Mouse (Mus musculus) lung, adult 10 weeks (tissue): ENCODE data around the gene Tgm3. TPM values are rescaled to one million over a fixed set of nuclear protein-coding genes. Genes with fewer than 3 reads are reported as not detected.

Experiments
- polyA plus RNA-seq: library from polyadenylated mRNA; stranded (reverse); fragments of 350-450 nt; fragmentation: Illumina TruSeq; extraction: RNeasy Lipid Tissue Mini Kit (QIAGEN cat#74804); gene quantifications from one replicate; pipeline ENCODE4 v1.2.3, GENCODE M21; 2014; ENCODE audit warnings: low read depth, low replicate concordance; ENCODE audit not compliant: insufficient read depth

Tgm3 gene
- polyA plus RNA-seq, result 0.15 TPM

GRCm38 (mm10) chr2:130012026-130012425 lies at the start of gene Tgm3:
Gene Tgm3 (plus strand): TSS chr2:130012349.

Other genes starting within 250 kb of the Tgm3 start
- gene Stk35, start 211.8 kb upstream of the Tgm3 start, polyA plus RNA-seq, result 4.5 TPM
- not detected for gene Tgm6, start 100.1 kb downstream of the Tgm3 start, polyA plus RNA-seq
- gene Snrpb, start 167.1 kb downstream of the Tgm3 start, polyA plus RNA-seq, result 247 TPM
- not detected for gene Tmc2, start 182.8 kb downstream of the Tgm3 start, polyA plus RNA-seq